Mouse (Mus musculus): ENCODE results near the gene Lyrm7.
A peak's percentile ranks its signal among the peaks of the same experiment; 100 is the strongest.

GRCm38 (mm10) chr11:54834596-54834995, 26.1 kb downstream of the Lyrm7 start:
- 0 out of 2 replicates have a peak, but pooled peaks have one; percentile 17 for TF ChIP-seq CTCF (IDR thresholded peaks at IDR 0.05; ENCODE audit: extremely low read depth, insufficient read depth, insufficient read length, insufficient replicate concordance)
- TF ChIP-seq POLR2A (IDR thresholded peaks at IDR 0.05; ENCODE audit: low read depth, low read length): no peak

Measured in spleen, adult 2 months (tissue).